Mouse (Mus musculus): ENCODE data around the gene Ccpg1.

DNA sequence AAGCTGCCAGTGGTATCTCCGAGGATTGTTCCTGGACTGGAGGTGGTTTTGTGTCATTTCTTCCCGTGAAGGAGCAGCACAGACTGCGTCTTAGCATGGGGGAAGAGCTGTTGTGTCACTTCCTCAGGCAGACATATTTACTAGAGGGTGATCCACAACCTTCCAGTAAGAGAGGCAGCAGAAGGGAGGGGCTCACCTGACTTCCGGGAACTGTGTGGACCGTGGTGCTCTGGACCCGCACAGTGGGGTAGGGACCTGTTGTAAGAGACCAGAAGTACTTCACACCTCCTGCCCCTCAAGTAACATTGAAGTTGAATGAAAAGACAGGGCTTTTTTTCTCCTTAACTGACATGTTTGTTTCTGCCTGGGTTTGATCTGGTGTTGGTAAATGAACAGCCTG lies 19.9 kb downstream of the Ccpg1 start:
- TF ChIP-seq MYOD1 (IDR thresholded peaks at IDR 0.05; ENCODE audit: control insufficient read depth in 1 of 3, insufficient read length in 2 of 3, low read depth in 2 of 3) (no peak), POLR2A (IDR thresholded peaks at IDR 0.05; ENCODE audit: insufficient read length, low read depth) (no peak)
